Mouse (Mus musculus) neural tube, embryonic 11.5 days (tissue): ENCODE data around the gene Klc3. TPM values are rescaled to one million over a fixed set of nuclear protein-coding genes. Genes with fewer than 3 reads are reported as not detected.

Experiments used
- ATAC-seq: fragments of 200-750 bp; cut with Nextera tagmentation; 2 replicates; pipeline ENCODE4 v1.8.0; 2017; ENCODE audit warnings: moderate number of reproducible peaks, mild to moderate bottlenecking, moderate TSS enrichment, moderate library complexity; ENCODE audit not compliant: insufficient read depth, low FRiP score, low TSS enrichment
- DNase-seq: peaks from one replicate; pipeline ENCODE4 v3.0.0-alpha.2; 2015; ENCODE audit warnings: low spot score
- H3K27ac ChIP-seq: fragments of 300-500 bp; sonication (generic); 2 replicates; pipeline ENCODE4 v1.5.1; 2014; ENCODE audit warnings: low read depth, mild to moderate bottlenecking, low read length
- H3K27me3 ChIP-seq: fragments of 300-500 bp; sonication (generic); 2 replicates; pipeline ENCODE4 v1.6.1; 2014; ENCODE audit warnings: mild to moderate bottlenecking, low read length, mixed read lengths; ENCODE audit not compliant: control insufficient read depth, insufficient read depth
- H3K36me3 ChIP-seq: fragments of 300-500 bp; sonication (generic); 2 replicates; pipeline ENCODE4 v1.6.1; 2014; ENCODE audit warnings: mild to moderate bottlenecking, low read length, moderate library complexity, mixed read lengths; ENCODE audit not compliant: control insufficient read depth, insufficient read depth
- H3K4me1 ChIP-seq: fragments of 300-500 bp; sonication (generic); 2 replicates; pipeline ENCODE4 v1.6.1; 2014; ENCODE audit warnings: low read length, mixed read lengths; ENCODE audit not compliant: control insufficient read depth, insufficient read depth
- H3K4me2 ChIP-seq: fragments of 300-500 bp; sonication (generic); 2 replicates; pipeline ENCODE4 v1.6.1; 2014; ENCODE audit warnings: low read depth, mild to moderate bottlenecking, moderate library complexity
- H3K4me3 ChIP-seq: fragments of 300-500 bp; sonication (generic); 2 replicates; pipeline ENCODE4 v1.5.1; 2014; ENCODE audit warnings: low read depth, low read length
- H3K9ac ChIP-seq: fragments of 300-500 bp; sonication (generic); 2 replicates; pipeline ENCODE4 v1.6.1; 2014; ENCODE audit warnings: mild to moderate bottlenecking, low read length
- H3K9me3 ChIP-seq: fragments of 300-500 bp; sonication (generic); 2 replicates; pipeline ENCODE4 v1.6.1; 2016; ENCODE audit warnings: low read length; ENCODE audit not compliant: control insufficient read depth
- whole genome bisulfite sequencing: fragments of 180-500 bp; shearing (Covaris S2); extraction: QIAGEN DNeasy Blood & Tissue Kit; methylation state at CpG from one replicate; pipeline ENCODE4 v1.1.7; 2014; 5-methylcytosine and 5-hydroxymethylcytosine counted together
- polyA plus RNA-seq: library from polyadenylated mRNA; unstranded; fragments of >200 nt; fragmentation: Nextera tagmentation; extraction: Ambion mirVana; gene quantifications from 2 replicates; pipeline ENCODE4 v1.2.1, GENCODE M21; 2014

Klc3 gene
- polyA plus RNA-seq, 1 experiment from 2014 or later = 3.2 TPM

DNA sequence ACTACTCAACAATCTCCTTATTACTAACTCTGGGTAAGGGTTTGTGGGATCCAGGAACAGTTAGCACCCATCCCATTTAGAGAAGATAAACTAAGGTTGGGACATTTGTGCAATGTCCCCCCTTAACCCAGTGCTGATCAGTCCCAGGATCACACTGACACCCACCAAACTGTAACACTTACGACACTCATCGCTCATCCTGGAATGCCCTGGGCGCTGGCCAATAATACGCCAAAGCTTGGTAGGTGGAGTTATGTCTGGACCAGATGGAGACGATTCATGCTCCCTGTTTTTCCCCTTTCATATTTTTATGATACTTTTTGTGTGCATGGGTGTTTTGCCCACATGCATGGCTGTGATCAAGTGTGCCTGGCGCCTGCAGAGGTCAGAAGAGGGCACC is 26.5 kb upstream of the Klc3 start:
- Histone ChIP-seq H3K27ac (no peak overlapping the region), H3K4me2 (no peak overlapping the region), H3K4me1 (no peaks in the 10 kb centered on the region), H3K36me3 (peaks cover 58% of the 10 kb centered on the region), H3K9ac (no peak overlapping the region), H3K9me3 (no peaks in the 10 kb centered on the region), H3K4me3 (no peak overlapping the region), H3K27me3 (no peaks in the 10 kb centered on the region)
- ATAC-seq (no peak), DNase-seq (no peak)
- 90% methylated on average over 6 of the region's 6 CpGs for WGBS

DNA sequence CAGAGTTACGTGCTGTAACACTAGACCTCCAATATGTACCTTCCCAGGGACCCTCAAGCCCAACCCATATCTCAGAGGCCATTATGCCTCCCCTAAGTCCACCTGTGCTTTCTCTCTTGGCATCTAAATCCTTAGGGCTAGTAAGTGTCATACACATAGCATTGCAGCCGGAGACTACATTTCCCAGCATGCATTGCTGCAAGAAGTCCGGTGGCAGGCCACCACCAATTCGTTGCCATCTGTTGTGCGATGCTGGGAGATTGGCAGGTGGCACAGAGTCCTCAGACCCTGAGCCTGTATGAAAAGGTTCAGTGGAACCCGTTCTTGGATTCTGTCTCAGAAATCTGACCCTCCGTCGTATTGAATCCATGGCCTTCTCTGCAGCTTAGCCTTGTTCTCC is 25.8 kb upstream of the Klc3 start:
- Histone ChIP-seq H3K27ac (no peak overlapping the region), H3K4me2 (no peak overlapping the region)
- DNase-seq = no peak

DNA sequence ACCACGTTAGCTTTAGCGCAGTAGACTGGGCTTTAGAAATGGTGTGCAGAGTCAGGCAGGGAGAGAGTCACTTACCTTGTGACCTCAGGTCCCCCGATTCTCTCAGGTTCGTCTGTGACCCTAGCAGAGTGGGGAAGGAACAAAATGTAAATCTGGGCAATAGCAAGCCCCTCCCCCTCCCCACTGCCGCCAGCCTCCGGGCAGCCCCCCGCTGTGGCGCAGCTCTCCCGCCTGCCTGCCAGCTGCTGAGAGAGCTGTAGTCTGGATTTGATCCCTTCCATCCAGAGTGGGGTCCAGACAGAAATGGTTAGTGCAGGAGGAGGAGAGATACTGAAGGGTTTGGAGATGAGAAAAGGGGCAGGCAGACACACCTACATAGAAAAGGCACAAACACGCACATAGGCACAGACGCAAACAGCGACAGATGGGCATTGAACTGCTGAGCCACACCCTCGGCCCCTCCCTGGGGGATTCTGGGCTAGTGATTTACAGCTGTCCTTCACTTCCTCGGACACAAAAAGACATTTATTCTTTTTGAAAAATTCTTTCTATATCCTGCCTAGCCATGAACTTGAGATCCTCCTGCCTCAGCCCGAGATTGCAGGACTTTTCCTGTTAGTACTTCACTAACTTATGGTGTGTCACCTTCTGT is 24.2 kb upstream of the Klc3 start:
- DNase-seq (no peak), ATAC-seq (no peak)
- H3K4me3 ChIP-seq = no peak overlapping the region
- no peaks in the 10 kb centered on the region for H3K9me3 ChIP-seq
- H3K27ac ChIP-seq = no peak overlapping the region
- WGBS = 62% methylated on average over 15 of the region's 15 CpGs
- peaks cover 40% of the 10 kb centered on the region for H3K36me3 ChIP-seq
- no peaks in the 10 kb centered on the region for H3K4me1 ChIP-seq
- no peak overlapping the region for H3K9ac ChIP-seq
- H3K4me2 ChIP-seq = no peak overlapping the region
- no peaks in the 10 kb centered on the region for H3K27me3 ChIP-seq

More for the DNA sequence above, 25.8 kb upstream of the Klc3 start:
- no peak for ATAC-seq
- H3K27me3 ChIP-seq = no peaks in the 10 kb centered on the region
- H3K9me3 ChIP-seq = no peaks in the 10 kb centered on the region
- 70% methylated on average over 8 of the region's 8 CpGs for WGBS
- no peaks in the 10 kb centered on the region for H3K4me1 ChIP-seq
- peaks cover 55% of the 10 kb centered on the region for H3K36me3 ChIP-seq
- H3K9ac ChIP-seq = no peak overlapping the region
- H3K4me3 ChIP-seq = no peak overlapping the region

DNA sequence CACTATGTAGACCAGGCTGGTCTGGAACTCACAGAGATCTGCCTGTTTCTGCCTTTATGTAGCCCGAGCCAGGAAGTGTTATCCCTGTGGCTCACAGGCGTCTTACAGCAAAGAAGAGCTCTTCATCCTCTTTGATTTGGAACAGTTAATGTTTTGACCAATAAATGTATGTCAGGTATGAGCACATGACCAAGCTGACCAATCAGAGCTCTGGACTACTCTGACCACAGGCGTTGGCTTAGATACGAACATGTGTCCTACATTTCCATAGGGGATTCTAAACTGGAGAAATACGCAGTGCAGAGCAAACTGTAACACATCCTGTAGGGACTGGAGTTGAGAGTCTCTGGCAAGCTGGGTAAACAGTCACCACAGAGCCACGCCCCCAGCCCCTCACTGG is 23.0 kb upstream of the Klc3 start:
- Histone ChIP-seq H3K27me3 (no peaks in the 10 kb centered on the region), H3K4me2 (no peak overlapping the region), H3K4me3 (no peak overlapping the region), H3K9ac (no peak overlapping the region), H3K36me3 (peaks cover 29% of the 10 kb centered on the region), H3K4me1 (no peaks in the 10 kb centered on the region), H3K27ac (no peak overlapping the region), H3K9me3 (no peaks in the 10 kb centered on the region)
- DNase-seq (no peak), ATAC-seq (no peak)
- 89% methylated on average over 6 of the region's 6 CpGs for WGBS

DNA sequence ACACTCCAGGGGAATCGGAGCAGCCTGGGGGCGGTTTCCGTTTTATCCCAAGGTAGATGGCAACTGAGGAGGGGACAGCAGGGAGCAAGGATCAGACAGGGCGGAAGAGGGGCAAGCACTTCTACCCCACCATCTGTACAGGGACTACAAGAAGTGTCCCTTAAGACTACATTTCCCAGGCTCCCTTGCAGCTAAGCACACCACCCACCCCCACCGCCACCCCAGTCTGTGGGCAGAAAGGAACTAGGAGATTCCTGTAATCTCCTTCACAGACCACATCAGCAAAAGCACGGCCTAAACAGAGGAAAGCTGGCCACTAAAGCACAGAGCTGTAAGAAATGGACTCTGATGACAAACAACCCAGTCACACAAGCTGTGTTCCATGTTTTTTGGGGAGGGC is 22.4 kb upstream of the Klc3 start:
- Histone ChIP-seq H3K4me2 (no peak overlapping the region), H3K27ac (no peak overlapping the region), H3K36me3 (peaks cover 27% of the 10 kb centered on the region), H3K4me1 (no peaks in the 10 kb centered on the region), H3K9me3 (no peaks in the 10 kb centered on the region), H3K27me3 (no peaks in the 10 kb centered on the region), H3K9ac (no peak overlapping the region), H3K4me3 (no peak overlapping the region)
- ATAC-seq (no peak), DNase-seq (no peak)
- WGBS = 82% methylated on average over 6 of the region's 6 CpGs

DNA sequence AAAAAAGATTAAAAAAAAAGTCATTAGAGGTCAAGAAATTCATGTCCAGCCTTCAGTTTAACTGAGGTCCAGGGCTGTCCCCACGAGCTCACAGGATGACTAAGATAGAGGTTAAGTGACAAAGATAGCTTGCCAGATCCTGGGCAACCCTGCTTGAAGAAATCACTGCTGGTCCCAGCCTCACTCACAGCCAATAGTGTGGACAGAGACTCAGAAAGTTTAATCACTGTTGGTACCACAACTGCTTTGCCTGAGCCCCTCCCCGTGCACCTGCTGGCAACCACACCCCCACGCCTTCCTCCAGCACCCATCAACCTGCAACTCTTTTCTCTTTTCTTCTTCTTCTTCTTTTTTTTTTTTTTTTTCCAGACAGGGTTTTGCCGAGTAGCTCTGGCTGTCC is 20.1 kb upstream of the Klc3 start:
- Histone ChIP-seq H3K9ac (no peak overlapping the region), H3K27me3 (peaks cover 20% of the 10 kb centered on the region), H3K36me3 (peaks cover 17% of the 10 kb centered on the region), H3K4me1 (no peaks in the 10 kb centered on the region), H3K9me3 (no peaks in the 10 kb centered on the region), H3K27ac (no peak overlapping the region), H3K4me3 (no peak overlapping the region), H3K4me2 (no peak overlapping the region)
- 70% methylated on average over 4 of the region's 4 CpGs for WGBS
- DNase-seq = no peak
- no peak for ATAC-seq

DNA sequence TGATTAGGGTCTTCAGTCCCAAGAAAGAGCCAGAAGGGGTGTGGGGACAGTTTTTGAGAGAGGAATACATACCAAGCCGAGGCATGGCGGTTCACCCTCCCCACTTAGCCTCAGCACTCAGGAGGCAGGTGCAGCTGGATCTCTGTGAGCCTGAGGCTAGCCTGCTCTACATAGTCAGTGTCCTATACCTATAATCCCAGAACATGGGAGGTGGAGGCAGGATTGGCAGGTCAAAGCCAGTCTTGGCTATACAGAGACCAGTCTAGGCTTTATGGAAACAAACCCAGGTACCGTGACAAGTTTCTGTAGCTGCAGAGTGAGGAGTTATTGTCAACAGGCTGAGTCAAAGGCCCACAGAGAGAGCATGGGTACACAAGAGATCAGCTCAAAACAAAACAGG is 19.2 kb upstream of the Klc3 start:
- Histone ChIP-seq H3K9ac (no peak overlapping the region), H3K4me3 (no peak overlapping the region), H3K4me2 (no peak overlapping the region), H3K27me3 (peaks cover 22% of the 10 kb centered on the region), H3K36me3 (peaks cover 10% of the 10 kb centered on the region), H3K4me1 (no peaks in the 10 kb centered on the region), H3K9me3 (no peaks in the 10 kb centered on the region), H3K27ac (no peak overlapping the region)
- WGBS = 89% methylated on average over 3 of the region's 3 CpGs
- ATAC-seq (no peak), DNase-seq (no peak)

DNA sequence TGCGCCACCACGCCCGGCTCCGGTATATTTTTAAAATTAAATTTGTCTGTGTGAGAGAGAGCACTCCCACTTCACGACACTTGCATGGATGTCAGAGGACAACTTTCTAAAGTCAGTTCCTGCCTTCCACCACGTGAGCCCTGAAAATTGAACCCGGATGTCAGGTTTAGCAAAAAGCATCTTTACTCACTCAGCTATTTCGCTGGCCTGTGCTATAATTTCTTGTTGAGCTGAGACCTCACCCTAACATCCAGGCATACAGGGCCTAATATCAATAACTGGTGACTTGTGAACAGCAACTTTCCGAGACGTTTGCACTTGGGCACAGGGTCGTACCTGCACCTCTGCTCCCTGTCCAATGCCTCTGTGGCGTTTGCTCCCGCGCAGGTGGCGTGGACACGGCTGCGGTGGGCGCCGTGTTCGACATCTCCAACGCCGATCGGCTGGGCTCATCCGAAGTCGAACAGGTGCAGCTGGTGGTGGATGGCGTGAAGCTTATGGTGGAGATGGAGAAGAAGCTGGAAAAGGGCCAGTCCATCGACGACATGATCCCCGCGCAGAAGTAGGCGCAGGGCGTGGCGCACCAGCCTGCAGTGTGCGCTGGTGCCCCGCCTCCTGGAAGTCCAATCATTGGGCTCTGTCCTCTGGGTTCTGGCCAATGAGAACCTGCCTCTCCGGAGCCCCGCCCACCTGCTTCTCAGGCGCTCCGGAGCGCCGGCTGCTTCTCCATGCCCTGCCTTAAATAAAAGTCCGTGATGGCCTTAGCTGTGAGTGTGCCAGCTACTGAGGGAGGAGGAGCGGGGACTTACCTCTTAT is 17.1 kb upstream of the Klc3 start:
- peaks cover 22% of the 10 kb centered on the region for H3K27me3 ChIP-seq
- H3K36me3 ChIP-seq = peaks cover 3% of the 10 kb centered on the region; the same call in 1 of the 2 replicates
- peak; percentile 88 for DNase-seq
- no peaks in the 10 kb centered on the region for H3K4me1 ChIP-seq
- no peak overlapping the region for H3K27ac ChIP-seq
- H3K9ac ChIP-seq = no peak overlapping the region
- peak; percentile 92 for ATAC-seq
- H3K4me2 ChIP-seq = peak overlapping the region; percentile 38
- peak overlapping the region; percentile 29 for H3K4me3 ChIP-seq
- WGBS = 14% methylated on average over 43 of the region's 43 CpGs
- H3K9me3 ChIP-seq = no peaks in the 10 kb centered on the region

DNA sequence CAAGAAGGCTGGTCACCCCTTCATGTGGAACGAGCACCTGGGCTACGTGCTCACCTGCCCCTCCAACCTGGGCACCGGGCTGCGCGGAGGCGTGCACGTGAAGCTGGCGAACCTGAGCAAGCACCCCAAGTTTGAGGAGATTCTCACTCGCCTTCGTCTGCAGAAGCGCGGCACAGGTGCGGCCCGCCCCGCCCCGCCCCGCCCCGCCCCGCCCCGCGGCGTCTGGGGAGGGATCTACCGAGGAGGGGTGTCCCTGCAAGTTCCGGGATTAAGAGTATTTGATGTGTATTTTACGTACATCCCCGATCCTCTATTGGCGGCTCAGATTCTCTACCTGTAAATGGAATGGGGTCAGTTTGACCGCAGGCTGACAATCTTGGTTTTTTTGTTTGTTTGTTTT is 16.2 kb upstream of the Klc3 start:
- H3K9ac ChIP-seq = no peak overlapping the region
- 6% methylated on average over 28 of the region's 28 CpGs for WGBS
- ATAC-seq (no peak), DNase-seq (no peak)
- no peaks in the 10 kb centered on the region for H3K9me3 ChIP-seq
- H3K27me3 ChIP-seq = peaks cover 22% of the 10 kb centered on the region
- no peaks in the 10 kb centered on the region for H3K36me3 ChIP-seq
- no peak overlapping the region for H3K27ac ChIP-seq
- no peak overlapping the region for H3K4me3 ChIP-seq
- H3K4me1 ChIP-seq = no peaks in the 10 kb centered on the region
- H3K4me2 ChIP-seq = no peak overlapping the region
